In genomic region chr15:85335671-85336300, GRCm38 (mm10) we compare ENCODE assay signal across 7 mouse cellular contexts. TPM values are rescaled to one million over a fixed set of nuclear protein-coding genes. Genes with fewer than 3 reads are reported as not detected.
DNase-seq lines count a peak whose midpoint lies in the region; ATAC-seq and TF ChIP-seq lines count a peak whose summit lies in the region.

Atxn10 (plus strand) TSS chr15:85336245.

- TF ChIP-seq POLR2A in testis, adult 2 months (IDR thresholded peaks at IDR 0.05; ENCODE audit: control insufficient read depth, low read depth, low read length), result no peak
- TF ChIP-seq POLR2A in bone marrow, adult 2 months (IDR thresholded peaks at IDR 0.05; ENCODE audit: borderline replicate concordance, control insufficient read depth, low read depth, low read length), result no peak

- 22% methylated on average over 15 of the region's 19 CpGs for WGBS in bone marrow, adult 2 months
- WGBS in forebrain, postnatal 0 days, result 13% methylated on average over 10 of the region's 19 CpGs
- 12% methylated on average over 15 of the region's 19 CpGs for WGBS in hindbrain, embryonic 13.5 days
- WGBS in liver, embryonic 13.5 days (ENCODE audit: insufficient replicate concordance), result 27% methylated on average over 9 of the region's 19 CpGs
- 10% methylated on average over 18 of the region's 19 CpGs for WGBS in stomach, embryonic 16.5 days

- peak within 1 kb of the TSS; percentile 95 for H3K27ac ChIP-seq in testis, adult 2 months (ENCODE audit: control insufficient read depth, insufficient read depth, low read depth, low read length)
- H3K27ac ChIP-seq in bone marrow, adult 2 months (ENCODE audit: control insufficient read depth, insufficient read depth, low read depth, low read length, poor library complexity), result peak within 1 kb of the TSS; percentile 99
- H3K27ac ChIP-seq in forebrain, postnatal 0 days (ENCODE audit: low read depth, low read length), result peak within 1 kb of the TSS; percentile 99
- H3K27ac ChIP-seq in hindbrain, embryonic 13.5 days, result peak within 1 kb of the TSS; percentile 94
- H3K27ac ChIP-seq in liver, embryonic 13.5 days, result peak within 1 kb of the TSS; percentile 85
- H3K27ac ChIP-seq in stomach, embryonic 16.5 days (ENCODE audit: low read length), result peak within 1 kb of the TSS; percentile 99

- H3K9me3 ChIP-seq in forebrain, postnatal 0 days (ENCODE audit: low read length), result no peaks in the 10 kb centered on the region
- H3K9me3 ChIP-seq in hindbrain, embryonic 13.5 days, result no peaks in the 10 kb centered on the region
- H3K9me3 ChIP-seq in liver, embryonic 13.5 days (replicated peaks), result no peaks in the 10 kb centered on the region
- no peaks in the 10 kb centered on the region for H3K9me3 ChIP-seq in stomach, embryonic 16.5 days (replicated peaks; ENCODE audit: control insufficient read depth, low read length)

- H3K9ac ChIP-seq in forebrain, postnatal 0 days, result peak within 1 kb of the TSS; percentile 92
- peak within 1 kb of the TSS; percentile 95 for H3K9ac ChIP-seq in hindbrain, embryonic 13.5 days
- H3K9ac ChIP-seq in liver, embryonic 13.5 days, result peak within 1 kb of the TSS; percentile 80
- peak within 1 kb of the TSS; percentile 99 for H3K9ac ChIP-seq in stomach, embryonic 16.5 days (ENCODE audit: low read length)

- no peak for ATAC-seq in forebrain, postnatal 0 days
- peak; percentile 84; the same call in 1 of the 2 replicates for ATAC-seq in hindbrain, embryonic 13.5 days (ENCODE audit: low FRiP score)
- ATAC-seq in liver, embryonic 13.5 days (ENCODE audit: low read depth), result peak; percentile 1; the same call in 1 of the 2 replicates
- no peak; the same call in 1 of the 2 replicates for ATAC-seq in stomach, embryonic 16.5 days (ENCODE audit: insufficient read depth, low FRiP score)

- no peaks in the 10 kb centered on the region for H3K36me3 ChIP-seq in testis, adult 2 months (ENCODE audit: control insufficient read depth, insufficient read depth, low read length)
- H3K36me3 ChIP-seq in forebrain, postnatal 0 days (ENCODE audit: insufficient read depth), result no peaks in the 10 kb centered on the region
- no peaks in the 10 kb centered on the region for H3K36me3 ChIP-seq in hindbrain, embryonic 13.5 days
- H3K36me3 ChIP-seq in liver, embryonic 13.5 days, result no peaks in the 10 kb centered on the region
- H3K36me3 ChIP-seq in stomach, embryonic 16.5 days (ENCODE audit: control insufficient read depth, insufficient read depth, low read length), result no peaks in the 10 kb centered on the region

- H3K4me3 ChIP-seq in testis, adult 2 months (ENCODE audit: control insufficient read depth, low read depth, low read length), result peak within 1 kb of the TSS; percentile 98
- H3K4me3 ChIP-seq in bone marrow, adult 2 months (replicated peaks; ENCODE audit: control insufficient read depth, low read depth, low read length), result peak within 1 kb of the TSS; percentile 70
- H3K4me3 ChIP-seq in forebrain, postnatal 0 days (ENCODE audit: low read depth, low read length), result peak within 1 kb of the TSS; percentile 68
- peak within 1 kb of the TSS; percentile 90 for H3K4me3 ChIP-seq in hindbrain, embryonic 13.5 days
- peak within 1 kb of the TSS; percentile 82 for H3K4me3 ChIP-seq in liver, embryonic 13.5 days (replicated peaks)
- H3K4me3 ChIP-seq in stomach, embryonic 16.5 days (replicated peaks; ENCODE audit: low read length), result peak within 1 kb of the TSS; percentile 99

- DNase-seq in testis, postnatal 10 days (ENCODE audit: low spot score), result no peak
- no peak for DNase-seq in forebrain, postnatal 0 days
- DNase-seq in liver, embryonic 13.5 days, result no peak

- H3K4me1 ChIP-seq in testis, adult 2 months (ENCODE audit: control insufficient read depth, insufficient read depth, low read length), result peaks cover 12% of the 10 kb centered on the region
- no peaks in the 10 kb centered on the region; the same call in 1 of the 2 replicates for H3K4me1 ChIP-seq in bone marrow, adult 2 months (ENCODE audit: control insufficient read depth, insufficient read depth, low read length)
- H3K4me1 ChIP-seq in forebrain, postnatal 0 days (ENCODE audit: insufficient read depth), result peaks cover 16% of the 10 kb centered on the region
- H3K4me1 ChIP-seq in hindbrain, embryonic 13.5 days (replicated peaks), result peaks cover 29% of the 10 kb centered on the region
- peaks cover 36% of the 10 kb centered on the region for H3K4me1 ChIP-seq in liver, embryonic 13.5 days (replicated peaks)
- peaks cover 9% of the 10 kb centered on the region for H3K4me1 ChIP-seq in stomach, embryonic 16.5 days (ENCODE audit: control insufficient read depth, insufficient read depth, low read length)

- H3K27me3 ChIP-seq in testis, adult 2 months (ENCODE audit: control insufficient read depth, insufficient read depth, low read length), result no peaks in the 10 kb centered on the region
- no peaks in the 10 kb centered on the region for H3K27me3 ChIP-seq in forebrain, postnatal 0 days (ENCODE audit: insufficient read depth, low read length)
- H3K27me3 ChIP-seq in hindbrain, embryonic 13.5 days, result no peaks in the 10 kb centered on the region
- H3K27me3 ChIP-seq in liver, embryonic 13.5 days, result no peaks in the 10 kb centered on the region
- no peaks in the 10 kb centered on the region for H3K27me3 ChIP-seq in stomach, embryonic 16.5 days (ENCODE audit: control insufficient read depth, insufficient read depth, low read length)

- TF ChIP-seq CTCF in testis, adult 2 months (IDR thresholded peaks at IDR 0.05; ENCODE audit: control insufficient read depth, insufficient read depth, insufficient replicate concordance, low read depth, low read length), result no peak
- TF ChIP-seq CTCF in bone marrow, adult 2 months (IDR thresholded peaks at IDR 0.05; ENCODE audit: control insufficient read depth, insufficient read depth, low read length), result no peak
- no peak for TF ChIP-seq CTCF in forebrain, postnatal 0 days (IDR thresholded peaks at IDR 0.05; ENCODE audit: low read depth)

- H3K4me2 ChIP-seq in forebrain, postnatal 0 days (ENCODE audit: low read depth), result peak within 1 kb of the TSS; percentile 76
- H3K4me2 ChIP-seq in hindbrain, embryonic 13.5 days, result peak within 1 kb of the TSS; percentile 78
- peak within 1 kb of the TSS; percentile 73 for H3K4me2 ChIP-seq in liver, embryonic 13.5 days
- H3K4me2 ChIP-seq in stomach, embryonic 16.5 days (ENCODE audit: low read depth, low read length), result peak within 1 kb of the TSS; percentile 57

RNA-seq across cellular contexts. Expression of gene Atxn10, which starts in this region (rescaled TPM):
- polyA plus RNA-seq in testis, adult 2 months (2012; rRNA removed), result 139 and 146 TPM in 2 replicates
- 24.4 and 66.8 TPM in 2 replicates for polyA plus RNA-seq in bone marrow, adult 2 months (2011; ENCODE audit: insufficient read depth, insufficient read length, low replicate concordance, missing spikeins)
- total RNA-seq in forebrain, postnatal 0 days (2014; rRNA removed), result 294 and 311 TPM in 2 replicates
- 498 and 536 TPM in 2 replicates for polyA plus RNA-seq in forebrain, postnatal 0 days (2015; fragmentation: Nextera tagmentation; extraction: Ambion mirVana)
- polyA plus RNA-seq in hindbrain, embryonic 13.5 days (2015; fragmentation: Nextera tagmentation; extraction: Ambion mirVana), result 515 and 529 TPM in 2 replicates
- polyA plus RNA-seq in liver, embryonic 13.5 days (2015; fragmentation: Nextera tagmentation; extraction: Ambion mirVana), result 92.8 and 98.2 TPM in 2 replicates
- polyA plus RNA-seq in stomach, embryonic 16.5 days (2015; fragmentation: Nextera tagmentation; extraction: Ambion mirVana), result 209 and 215 TPM in 2 replicates

Comparison
In these comparisons a context has a peak if more than half of its experiments do, and no peak if none do; other contexts are left out.
1. ATAC-seq: peak in hindbrain, embryonic 13.5 days (single experiment) and liver, embryonic 13.5 days (single experiment); none in forebrain, postnatal 0 days (single experiment) and stomach, embryonic 16.5 days (single experiment).
2. Peak in every context shown above with its lines, with median percentiles within 50 percentile points of each other: H3K27ac ChIP-seq, H3K4me3 ChIP-seq, H3K4me2 ChIP-seq and H3K9ac ChIP-seq.